Mouse (Mus musculus) brain, adult 10 weeks (tissue): ENCODE results near the gene Chn2. TPM values are rescaled to one million over a fixed set of nuclear protein-coding genes. Genes with fewer than 3 reads are reported as not detected.

Source experiments
- polyA plus RNA-seq: library from polyadenylated mRNA; stranded (reverse); fragments of 350-450 nt; fragmentation: Illumina TruSeq; extraction: RNeasy Lipid Tissue Mini Kit (QIAGEN cat#74804); gene quantifications from one replicate; pipeline ENCODE4 v1.2.3, GENCODE M21; 2015; ENCODE audit warnings: low read depth, low replicate concordance

The Chn2 gene
- 40.4 TPM for polyA plus RNA-seq

GRCm38 (mm10) chr6:54039357-54039804 lies at the start of gene Chn2:
TSS of gene Chn2 (plus strand) at chr6:54039554.

DNA sequence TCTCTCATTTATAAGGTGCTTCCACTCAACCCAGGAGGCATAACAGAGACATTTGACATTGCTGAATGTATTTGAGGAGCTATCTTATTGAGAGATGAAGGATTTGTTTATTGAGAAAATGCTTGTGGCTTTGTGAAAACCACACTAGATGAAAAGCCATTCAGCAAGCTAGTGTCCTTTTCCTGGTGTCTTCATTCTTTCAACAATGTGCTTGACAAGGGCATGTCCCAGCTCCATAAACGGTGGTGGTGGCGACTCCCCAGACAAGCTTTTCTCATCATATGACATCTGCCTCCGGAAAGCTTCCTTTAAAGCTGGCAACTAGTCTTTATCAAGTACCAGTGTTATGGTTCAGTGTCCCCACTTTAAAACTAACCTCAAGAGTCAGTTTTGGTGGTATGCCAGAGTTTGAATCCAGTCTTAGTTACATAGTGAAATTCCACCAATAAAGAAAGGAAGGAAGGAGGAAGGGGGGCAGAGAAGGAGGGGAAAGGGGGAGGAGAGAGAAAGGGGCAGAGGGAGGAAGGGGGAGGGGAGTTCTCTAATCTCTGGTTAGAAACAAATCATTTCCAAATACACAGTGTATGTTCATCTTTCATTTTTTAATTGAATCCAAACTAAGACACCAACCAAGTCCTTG lies 286.0 kb downstream of the Chn2 start, which contains the start of gene Prr15:
Gene Prr15 (plus strand): TSS at position 590 of the 640 bp plus-strand sequence.

Other genes starting within 250 kb of the Chn2 start
- gene Tril, start 218.7 kb upstream of the Chn2 start, polyA plus RNA-seq, result 23.6 TPM
- gene Cpvl, start 60.9 kb upstream of the Chn2 start, polyA plus RNA-seq, result 0.31 TPM